Mouse (Mus musculus) limb, embryonic 13.5 days (tissue): ENCODE data around the gene Robo4. TPM values are rescaled to one million over a fixed set of nuclear protein-coding genes. Genes with fewer than 3 reads are reported as not detected.

ENCODE experiments used
- ATAC-seq: fragments of 200-750 bp; cut with Nextera tagmentation; 2 replicates; pipeline ENCODE4 v1.8.0; 2017; ENCODE audit warnings: low read depth, moderate number of reproducible peaks, moderate TSS enrichment; ENCODE audit not compliant: low FRiP score
- H3K27ac ChIP-seq: fragments of 300-500 bp; sonication (generic); 2 replicates; pipeline ENCODE4 v1.5.1; 2015; ENCODE audit warnings: inconsistent platforms, mild to moderate bottlenecking, moderate library complexity
- H3K27me3 ChIP-seq: fragments of 300-500 bp; sonication (generic); 2 replicates; pipeline ENCODE4 v1.6.1; 2015; ENCODE audit warnings: mild to moderate bottlenecking, inconsistent platforms
- H3K36me3 ChIP-seq: fragments of 300-500 bp; sonication (generic); 2 replicates; pipeline ENCODE4 v1.6.1; 2015; ENCODE audit warnings: inconsistent platforms, mild to moderate bottlenecking, moderate library complexity
- H3K4me1 ChIP-seq: fragments of 300-500 bp; sonication (generic); 2 replicates; pipeline ENCODE4 v1.6.1; 2015; ENCODE audit warnings: inconsistent platforms
- H3K4me2 ChIP-seq: fragments of 300-500 bp; sonication (generic); replicated peaks from 2 replicates; pipeline ENCODE4 v1.6.1; 2015; ENCODE audit warnings: inconsistent platforms, mild to moderate bottlenecking, moderate library complexity
- H3K4me3 ChIP-seq: fragments of 300-500 bp; sonication (generic); 2 replicates; pipeline ENCODE4 v1.5.1; 2015; ENCODE audit warnings: moderate library complexity, mild to moderate bottlenecking, inconsistent platforms
- H3K9ac ChIP-seq: fragments of 300-500 bp; sonication (generic); 2 replicates; pipeline ENCODE4 v1.6.1; 2015; ENCODE audit warnings: mild to moderate bottlenecking, inconsistent platforms
- H3K9me3 ChIP-seq: fragments of 300-500 bp; sonication (generic); 2 replicates; pipeline ENCODE4 v1.6.1; 2016; ENCODE audit warnings: inconsistent platforms
- WGBS: fragments of 180-500 bp; shearing (Covaris S2); methylation state at CpG from one replicate; pipeline ENCODE4 v1.1.7; 2015; 5-methylcytosine and 5-hydroxymethylcytosine counted together
- polyA plus RNA-seq: library from polyadenylated mRNA; unstranded; fragments of >200 nt; fragmentation: Nextera tagmentation; extraction: Ambion mirVana; gene quantifications from 2 replicates; pipeline ENCODE4 v1.2.1, GENCODE M21; 2015

Gene Robo4
- polyA plus RNA-seq, 1 experiment from 2014 or later = 10.3 TPM

DNA sequence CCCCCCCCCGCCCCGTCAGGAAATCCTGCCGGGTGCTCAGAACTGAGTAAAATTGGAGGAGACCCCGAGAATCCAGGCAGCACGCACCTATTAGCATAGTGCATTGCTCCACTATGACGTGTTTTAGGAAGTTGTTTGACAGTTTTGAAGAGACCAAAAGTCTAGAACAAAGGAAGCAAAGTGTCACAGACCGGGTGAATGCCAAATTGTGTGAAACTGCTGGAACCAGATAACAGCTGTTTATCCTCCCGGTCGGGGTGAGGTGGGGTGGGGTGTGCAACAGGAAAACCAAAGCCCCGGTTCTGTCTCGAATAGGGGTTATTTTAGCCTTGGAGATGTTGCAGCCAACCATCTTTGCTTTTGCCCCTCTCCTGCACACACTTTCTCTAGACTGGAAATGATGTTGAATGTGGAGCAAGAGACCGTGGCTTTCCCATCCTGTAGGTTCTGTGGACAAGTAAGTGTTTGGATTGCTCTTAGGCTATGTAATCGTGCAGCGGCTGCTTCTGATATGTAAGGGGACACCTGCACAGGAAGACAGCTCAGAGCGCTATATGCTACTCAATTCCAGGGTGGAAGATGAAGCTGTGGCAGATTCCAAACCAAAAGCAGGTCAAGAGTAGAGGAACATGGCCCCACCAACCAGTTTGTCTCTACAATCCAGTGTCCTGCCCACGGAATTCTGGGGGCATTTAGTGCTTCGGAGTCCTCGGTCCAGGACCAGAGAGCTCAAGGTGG, 32.3 kb downstream of the Robo4 start:
- Histone ChIP-seq H3K9me3 (no peaks in the 10 kb centered on the region), H3K4me1 (peaks cover 19% of the 10 kb centered on the region), H3K4me3 (peak overlapping the region; percentile 12; the same call in 1 of the 2 replicates), H3K4me2 (peak overlapping the region; percentile 63; the same call in 1 of the 2 replicates), H3K27ac (no peak overlapping the region), H3K9ac (no peak overlapping the region), H3K36me3 (no peaks in the 10 kb centered on the region), H3K27me3 (peaks cover 94% of the 10 kb centered on the region)
- no peak for ATAC-seq
- WGBS = 3% methylated on average over 18 of the region's 18 CpGs

DNA sequence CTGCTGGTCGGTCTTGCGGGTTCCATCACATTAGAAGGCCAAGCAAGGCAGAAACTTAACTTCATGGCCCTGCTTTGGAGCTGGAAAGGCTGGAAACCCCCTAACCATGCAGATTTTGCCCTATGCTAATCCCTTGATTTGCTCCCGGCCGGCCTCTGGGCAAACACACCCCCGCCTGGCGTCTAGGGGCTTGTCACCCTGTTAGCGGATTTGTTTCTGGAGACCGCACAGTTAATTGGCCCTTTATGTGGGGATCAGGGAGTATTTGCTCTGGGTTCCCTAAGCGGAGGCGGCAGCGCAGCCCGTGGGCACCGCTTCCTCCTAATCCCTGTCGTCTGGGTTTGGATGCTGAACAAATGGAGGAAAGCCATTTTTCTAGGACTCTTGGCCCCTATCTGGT, 33.2 kb downstream of the Robo4 start:
- no peak overlapping the region for H3K27ac ChIP-seq
- no peaks in the 10 kb centered on the region for H3K36me3 ChIP-seq
- no peaks in the 10 kb centered on the region for H3K9me3 ChIP-seq
- H3K4me2 ChIP-seq = no peak overlapping the region
- no peak overlapping the region for H3K4me3 ChIP-seq
- no peak for ATAC-seq
- WGBS = 1% methylated on average over 14 of the region's 14 CpGs
- H3K9ac ChIP-seq = no peak overlapping the region
- peaks cover 19% of the 10 kb centered on the region for H3K4me1 ChIP-seq
- H3K27me3 ChIP-seq = peaks cover 91% of the 10 kb centered on the region

- no peak overlapping the region for H3K9ac ChIP-seq
- no peak overlapping the region for H3K4me2 ChIP-seq
- H3K36me3 ChIP-seq = no peaks in the 10 kb centered on the region
- ATAC-seq = no peak
- no peak overlapping the region for H3K4me3 ChIP-seq
- H3K9me3 ChIP-seq = no peaks in the 10 kb centered on the region
- H3K4me1 ChIP-seq = peaks cover 19% of the 10 kb centered on the region
- 3% methylated on average over 4 of the region's 4 CpGs for WGBS
- no peak overlapping the region for H3K27ac ChIP-seq
- H3K27me3 ChIP-seq = peaks cover 89% of the 10 kb centered on the region
Measured at GRCm38 (mm10) chr9:37435616-37436015, 33.9 kb downstream of the Robo4 start.

DNA sequence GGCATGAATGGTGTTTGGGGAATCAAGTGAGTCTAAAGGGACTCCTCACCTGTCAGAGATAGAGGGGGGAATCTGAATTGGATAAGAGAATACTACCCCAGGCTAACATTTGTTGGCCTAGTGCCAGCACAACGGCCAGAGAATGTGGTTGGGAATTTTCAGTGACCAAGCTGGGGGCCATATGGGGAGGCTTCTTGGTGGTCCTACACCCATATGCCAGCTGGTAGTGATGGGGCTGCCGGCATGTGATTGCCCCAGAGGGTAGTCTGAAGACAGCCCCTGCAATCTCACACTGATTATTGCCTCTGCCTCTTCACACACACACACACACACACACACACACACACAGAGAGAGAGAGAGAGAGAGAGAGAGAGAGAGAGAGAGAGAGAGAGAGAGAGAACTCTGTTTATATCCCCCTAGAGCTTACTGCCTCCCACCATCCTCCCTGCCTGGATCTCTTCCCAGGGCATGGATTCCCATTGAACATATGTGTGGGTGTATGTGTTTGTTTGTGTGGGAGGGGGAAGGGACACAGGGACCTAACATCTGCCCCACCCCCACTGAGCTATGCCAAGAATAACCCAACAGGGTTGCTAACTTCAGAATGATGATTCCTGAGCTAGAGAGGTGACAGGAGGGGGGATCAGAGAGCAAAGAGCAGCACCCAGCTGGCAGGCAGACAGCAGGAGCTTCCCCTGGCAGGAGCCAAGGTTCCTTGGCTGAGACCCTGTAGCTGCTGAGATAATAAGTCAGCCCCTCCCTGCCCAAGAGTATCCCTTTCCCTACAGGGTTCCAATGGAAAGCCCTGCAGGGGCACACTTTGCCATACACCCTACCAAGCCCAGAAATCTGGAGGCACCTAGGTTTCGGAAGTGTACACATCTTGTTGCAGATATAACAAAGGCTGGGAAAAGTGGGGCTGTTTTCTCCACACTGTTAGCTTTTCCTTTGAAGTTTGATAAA, 36.4 kb downstream of the Robo4 start:
- H3K27me3 ChIP-seq = peaks cover 64% of the 10 kb centered on the region
- no peak overlapping the region for H3K9ac ChIP-seq
- no peak overlapping the region for H3K4me3 ChIP-seq
- peaks cover 8% of the 10 kb centered on the region for H3K4me1 ChIP-seq
- H3K4me2 ChIP-seq = no peak overlapping the region
- 30% methylated on average over 3 of the region's 3 CpGs for WGBS
- H3K27ac ChIP-seq = no peak overlapping the region
- no peak for ATAC-seq
- no peaks in the 10 kb centered on the region for H3K9me3 ChIP-seq
- H3K36me3 ChIP-seq = no peaks in the 10 kb centered on the region

- no peak overlapping the region for H3K27ac ChIP-seq
- no peaks in the 10 kb centered on the region for H3K36me3 ChIP-seq
- no peak overlapping the region for H3K9ac ChIP-seq
- WGBS = 2% methylated on average over 5 of the region's 5 CpGs
- no peak overlapping the region for H3K4me3 ChIP-seq
- H3K9me3 ChIP-seq = no peaks in the 10 kb centered on the region
- ATAC-seq = no peak
- H3K4me2 ChIP-seq = no peak overlapping the region
- H3K4me1 ChIP-seq = peaks cover 19% of the 10 kb centered on the region
- H3K27me3 ChIP-seq = peaks cover 82% of the 10 kb centered on the region
Measured at GRCm38 (mm10) chr9:37452401-37452800, 50.7 kb downstream of the Robo4 start.

GRCm38 (mm10) chr9:37453328-37453727, 51.6 kb downstream of the Robo4 start:
- H3K27me3 ChIP-seq = peaks cover 87% of the 10 kb centered on the region
- no peak overlapping the region for H3K4me2 ChIP-seq
- ATAC-seq = no peak
- no peak overlapping the region for H3K27ac ChIP-seq
- no peak overlapping the region for H3K4me3 ChIP-seq
- H3K36me3 ChIP-seq = no peaks in the 10 kb centered on the region
- H3K4me1 ChIP-seq = peaks cover 19% of the 10 kb centered on the region
- WGBS = 38% methylated on average over 4 of the region's 4 CpGs
- H3K9me3 ChIP-seq = no peaks in the 10 kb centered on the region
- no peak overlapping the region for H3K9ac ChIP-seq

- WGBS = 3% methylated on average over 6 of the region's 6 CpGs
- no peak for ATAC-seq
- H3K4me2 ChIP-seq = no peak overlapping the region
Measured at GRCm38 (mm10) chr9:37454011-37454492, 52.4 kb downstream of the Robo4 start.

GRCm38 (mm10) chr9:37454991-37455390, 53.3 kb downstream of the Robo4 start:
- H3K4me3 ChIP-seq = no peak overlapping the region
- H3K9me3 ChIP-seq = no peaks in the 10 kb centered on the region
- ATAC-seq = no peak
- no peak overlapping the region for H3K4me2 ChIP-seq
- no peak overlapping the region for H3K9ac ChIP-seq
- no peaks in the 10 kb centered on the region for H3K36me3 ChIP-seq
- H3K4me1 ChIP-seq = peaks cover 23% of the 10 kb centered on the region
- 5% methylated on average over 3 of the region's 3 CpGs for WGBS
- no peak overlapping the region for H3K27ac ChIP-seq
- H3K27me3 ChIP-seq = peaks cover 99% of the 10 kb centered on the region

More at GRCm38 (mm10) chr9:37454011-37454492, 52.4 kb downstream of the Robo4 start:
- H3K27me3 ChIP-seq = peaks cover 92% of the 10 kb centered on the region
- no peak overlapping the region for H3K9ac ChIP-seq
- no peak overlapping the region for H3K4me3 ChIP-seq
- peaks cover 19% of the 10 kb centered on the region for H3K4me1 ChIP-seq
- H3K27ac ChIP-seq = no peak overlapping the region
- no peaks in the 10 kb centered on the region for H3K9me3 ChIP-seq
- H3K36me3 ChIP-seq = no peaks in the 10 kb centered on the region

DNA sequence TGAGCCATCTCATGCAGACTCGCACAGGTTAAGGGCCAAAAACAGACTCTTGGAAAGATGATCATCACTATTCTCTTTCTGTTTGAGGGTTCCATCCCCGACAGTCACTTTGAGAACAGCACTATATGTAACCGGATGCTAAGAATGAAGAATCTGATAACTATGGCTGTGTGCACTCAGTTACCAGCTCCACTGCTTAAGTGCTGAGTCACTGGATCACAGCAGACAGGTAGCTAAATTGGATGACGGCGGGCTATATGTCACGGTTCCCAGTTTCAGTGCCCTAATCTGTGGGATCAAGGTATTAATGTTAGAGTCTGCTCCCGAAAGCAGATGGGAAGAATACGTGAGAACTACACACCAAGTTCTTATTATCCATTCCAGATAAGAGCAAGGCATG, 54.2 kb downstream of the Robo4 start:
- H3K9ac ChIP-seq = no peak overlapping the region
- no peak for ATAC-seq
- WGBS = 2% methylated on average over 8 of the region's 8 CpGs
- no peaks in the 10 kb centered on the region for H3K36me3 ChIP-seq
- H3K27me3 ChIP-seq = peaks cover 99% of the 10 kb centered on the region
- peak overlapping the region; percentile 61 for H3K4me2 ChIP-seq
- peaks cover 32% of the 10 kb centered on the region for H3K4me1 ChIP-seq
- H3K27ac ChIP-seq = no peak overlapping the region
- no peak overlapping the region for H3K4me3 ChIP-seq
- H3K9me3 ChIP-seq = no peaks in the 10 kb centered on the region

DNA sequence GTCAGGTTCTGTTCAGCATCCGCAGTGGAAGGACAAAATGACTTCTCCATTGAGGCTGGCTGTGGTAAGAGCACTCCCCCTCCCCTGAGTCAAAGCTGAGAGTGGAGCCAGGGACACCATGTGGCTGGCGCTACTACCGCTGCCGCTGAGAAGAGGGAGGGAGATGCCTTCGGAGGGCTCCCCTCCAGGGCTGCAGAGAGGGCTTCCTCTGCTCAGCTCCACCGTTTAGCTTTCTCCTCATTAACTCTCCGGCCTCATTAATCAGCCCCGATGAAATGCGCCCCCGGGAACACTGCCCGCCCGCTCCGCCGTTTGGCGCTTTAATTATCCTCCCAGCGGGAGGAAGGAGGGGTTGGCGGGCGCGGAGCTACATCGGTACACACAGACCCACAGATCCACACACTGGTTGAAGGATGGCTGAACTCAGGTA, 54.8 kb downstream of the Robo4 start:
- Histone ChIP-seq H3K4me2 (peak overlapping the region; percentile 61), H3K9ac (peak overlapping the region; percentile 31; the same call in 1 of the 2 replicates), H3K4me1 (peaks cover 32% of the 10 kb centered on the region), H3K27me3 (peaks cover 99% of the 10 kb centered on the region), H3K27ac (no peak overlapping the region), H3K36me3 (no peaks in the 10 kb centered on the region), H3K9me3 (no peaks in the 10 kb centered on the region), H3K4me3 (peak overlapping the region; percentile 33)
- WGBS = under 1% methylated on average over 20 of the region's 20 CpGs
- ATAC-seq = 0 out of 2 replicates have a peak, but pooled peaks have one; percentile 22

- H3K36me3 ChIP-seq = no peaks in the 10 kb centered on the region
- no peak overlapping the region for H3K4me3 ChIP-seq
- no peak overlapping the region for H3K27ac ChIP-seq
- WGBS = 42% methylated on average over 1 of the region's 1 CpGs
- no peaks in the 10 kb centered on the region for H3K9me3 ChIP-seq
- H3K9ac ChIP-seq = no peak overlapping the region
- ATAC-seq = no peak
- peaks cover 99% of the 10 kb centered on the region for H3K27me3 ChIP-seq
- H3K4me2 ChIP-seq = peak overlapping the region; percentile 61
- peaks cover 32% of the 10 kb centered on the region for H3K4me1 ChIP-seq
Measured at GRCm38 (mm10) chr9:37457151-37457550, 55.5 kb downstream of the Robo4 start.

DNA sequence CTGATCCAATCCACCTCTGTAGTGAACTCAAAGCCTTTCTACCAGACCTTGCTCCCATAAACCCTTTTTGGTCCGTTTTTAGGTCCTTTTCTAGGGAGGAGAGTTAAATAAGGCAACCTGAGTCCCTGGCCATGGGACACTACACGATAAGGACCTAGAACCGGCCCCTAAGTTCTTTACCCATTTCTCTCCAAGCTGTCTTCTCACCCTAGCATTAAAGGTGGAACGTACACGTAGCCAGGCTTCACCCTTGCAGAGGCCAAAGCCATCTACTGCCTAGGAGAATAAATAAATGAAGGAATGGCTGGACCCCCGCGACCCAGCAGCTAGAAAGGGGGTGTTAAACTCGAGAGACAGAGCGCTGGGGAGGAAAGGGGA, 58.0 kb downstream of the Robo4 start:
- ATAC-seq = no peak
- Histone ChIP-seq H3K27me3 (peaks cover 95% of the 10 kb centered on the region), H3K9ac (peak overlapping the region; percentile 55; the same call in 1 of the 2 replicates), H3K4me3 (peak overlapping the region; percentile 53), H3K36me3 (no peaks in the 10 kb centered on the region), H3K4me2 (peak overlapping the region; percentile 95), H3K27ac (no peak overlapping the region), H3K9me3 (no peaks in the 10 kb centered on the region), H3K4me1 (peaks cover 26% of the 10 kb centered on the region)
- WGBS = 1% methylated on average over 9 of the region's 9 CpGs
